Mouse (Mus musculus) erythroblast, embryonic 14.5 days (primary cell): ENCODE data around the gene Copg1.

Source experiments
- GATA1 ChIP-seq: IDR thresholded peaks from 2 replicates; pipeline ENCODE4 v1.6.1; 2012; ENCODE audit warnings: low read length, inconsistent platforms, mixed read lengths
- TAL1 ChIP-seq: IDR thresholded peaks from 3 replicates; pipeline ENCODE4 v1.6.1; 2012; ENCODE audit warnings: low read length, inconsistent platforms, mixed read lengths

GRCm38 (mm10) chr6:87850900-87851614 lies 36.6 kb upstream of the Copg1 start, which contains the start of gene Cnbp:
- TF ChIP-seq TAL1, result no peak
- TF ChIP-seq GATA1, result no peak
